ENCODE assay signal across 7 mouse cellular contexts in the genomic region with DNA sequence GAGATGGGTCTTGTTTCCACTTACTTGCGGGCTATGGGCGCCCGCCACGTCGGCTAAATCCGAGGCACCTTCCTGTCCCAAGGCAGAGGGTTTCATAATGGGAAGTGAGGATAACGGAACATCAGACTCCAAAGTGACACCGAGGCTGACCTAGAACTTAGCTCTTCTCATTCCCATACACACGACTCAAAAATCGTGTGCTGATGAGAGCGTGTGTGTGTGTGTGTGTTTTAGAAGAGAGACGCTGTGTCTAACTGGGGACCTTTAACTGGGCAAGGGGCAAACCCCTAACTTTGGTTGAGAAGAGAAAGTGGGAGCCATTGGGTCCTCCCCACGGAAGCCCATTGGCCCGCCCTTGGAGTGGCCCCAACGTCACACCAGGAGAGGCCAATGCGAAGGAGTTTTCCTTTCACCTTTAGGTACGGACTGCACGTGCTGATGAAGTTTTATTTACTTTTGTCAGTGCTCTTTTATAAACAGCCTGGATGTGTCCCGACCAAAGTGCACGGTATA. TPM values are rescaled to one million over a fixed set of nuclear protein-coding genes. Genes with fewer than 3 reads are reported as not detected.
DNase-seq lines count a peak whose midpoint lies in the region; ATAC-seq lines count a peak whose summit lies in the region.

No protein-coding gene starts in this region.

- peak overlapping the region; percentile 85 for H3K9ac ChIP-seq in midbrain, embryonic 11.5 days (ENCODE audit: low read length)

- WGBS in limb, embryonic 10.5 days, result 3% methylated on average over 20 of the region's 20 CpGs
- 2% methylated on average over 20 of the region's 20 CpGs for WGBS in midbrain, embryonic 11.5 days

- H3K9me3 ChIP-seq in limb, embryonic 10.5 days (replicated peaks), result no peaks in the 10 kb centered on the region
- H3K9me3 ChIP-seq in midbrain, embryonic 11.5 days (ENCODE audit: control insufficient read depth, low read length), result no peaks in the 10 kb centered on the region

- peak overlapping the region; percentile 85 for H3K4me2 ChIP-seq in midbrain, embryonic 11.5 days

- peak; percentile 51 for ATAC-seq in activated CD4-positive, CD25-positive, alpha-beta regulatory T cell, adult 4 months
- peak; percentile 18; the same call in 1 of the 2 replicates for ATAC-seq in midbrain, embryonic 11.5 days (ENCODE audit: low FRiP score)

- peaks cover 7% of the 10 kb centered on the region for H3K4me1 ChIP-seq in limb, embryonic 10.5 days
- peaks cover 6% of the 10 kb centered on the region for H3K4me1 ChIP-seq in midbrain, embryonic 11.5 days (ENCODE audit: control insufficient read depth, insufficient read depth, low read length)

- H3K27ac ChIP-seq in limb, embryonic 10.5 days, result peak overlapping the region; percentile 91
- no peak overlapping the region for H3K27ac ChIP-seq in midbrain, embryonic 11.5 days (ENCODE audit: low read depth, low read length)

- no peaks in the 10 kb centered on the region for H3K27me3 ChIP-seq in limb, embryonic 10.5 days (ENCODE audit: low read depth, poor library complexity, severe bottlenecking)
- no peaks in the 10 kb centered on the region for H3K27me3 ChIP-seq in midbrain, embryonic 11.5 days (ENCODE audit: control insufficient read depth, insufficient read depth, low read length)

- peak overlapping the region; percentile 84 for H3K4me3 ChIP-seq in limb, embryonic 10.5 days
- H3K4me3 ChIP-seq in midbrain, embryonic 11.5 days (ENCODE audit: low read depth, low read length), result peak overlapping the region; percentile 76

- DNase-seq in cerebellum, postnatal 10 days, result peak; percentile 74 to 79
- peak; percentile 21 to 39 for DNase-seq in gastrocnemius, adult 8-10 months (ENCODE audit: low spot score in 2 of 2)
- DNase-seq in hindlimb bud, embryonic 11.5 days (ENCODE audit: extremely low spot score, low read depth, low spot score), result peak; percentile 12
- DNase-seq in limb, embryonic 10.5 days (ENCODE audit: low spot score), result peak; percentile 70
- peak; percentile 94 for DNase-seq in midbrain, embryonic 11.5 days (ENCODE audit: low spot score, missing footprints)
- DNase-seq in spleen, adult 12 weeks (ENCODE audit: low spot score), result peak; percentile 66

- H3K36me3 ChIP-seq in limb, embryonic 10.5 days, result peaks cover 18% of the 10 kb centered on the region
- peaks cover 9% of the 10 kb centered on the region for H3K36me3 ChIP-seq in midbrain, embryonic 11.5 days (ENCODE audit: control insufficient read depth, insufficient read depth, low read length)

RNA-seq across cellular contexts. Expression of a gene that starts 0.7 kb away (rescaled TPM):
- polyA plus RNA-seq in activated CD4-positive, CD25-positive, alpha-beta regulatory T cell, adult 4 months (2017; shearing (Covaris generic)), result 1 to 10 TPM; 9.2 to 9.4 TPM
- total RNA-seq in gastrocnemius, adult 8-10 months (2022), result 1 to 10 TPM; 1.5 to 2.9 (median 1.9) TPM
- 7.3 and 8.2 TPM in 2 replicates for polyA plus RNA-seq in limb, embryonic 10.5 days (2016; fragmentation: Nextera tagmentation; extraction: Ambion mirVana)
- 11.5 and 12.6 TPM in 2 replicates for polyA plus RNA-seq in midbrain, embryonic 11.5 days (2014; fragmentation: Nextera tagmentation; extraction: Ambion mirVana)

RNA-seq across cellular contexts. Expression of a gene that starts 0.8 kb away (rescaled TPM):
- polyA plus RNA-seq in activated CD4-positive, CD25-positive, alpha-beta regulatory T cell, adult 4 months (2017; shearing (Covaris generic)), result 10 to 100 TPM; 45.0 to 56.9 TPM
- 10 to 100 TPM; 30.8 to 34.9 (median 34.5) TPM for total RNA-seq in gastrocnemius, adult 8-10 months (2022)
- polyA plus RNA-seq in limb, embryonic 10.5 days (2016; fragmentation: Nextera tagmentation; extraction: Ambion mirVana), result 31.3 and 37.4 TPM in 2 replicates
- 41.6 and 43.3 TPM in 2 replicates for polyA plus RNA-seq in midbrain, embryonic 11.5 days (2014; fragmentation: Nextera tagmentation; extraction: Ambion mirVana)

RNA-seq across cellular contexts. Expression of a gene that starts 4.5 kb away (rescaled TPM):
- 10 to 100 TPM; 28.1 to 32.5 TPM for polyA plus RNA-seq in activated CD4-positive, CD25-positive, alpha-beta regulatory T cell, adult 4 months (2017; shearing (Covaris generic))
- 1 to 10 TPM; 5.5 to 7.6 (median 6.3) TPM for total RNA-seq in gastrocnemius, adult 8-10 months (2022)
- polyA plus RNA-seq in limb, embryonic 10.5 days (2016; fragmentation: Nextera tagmentation; extraction: Ambion mirVana), result 43.0 and 46.6 TPM in 2 replicates
- 44.1 and 45.9 TPM in 2 replicates for polyA plus RNA-seq in midbrain, embryonic 11.5 days (2014; fragmentation: Nextera tagmentation; extraction: Ambion mirVana)

RNA-seq across cellular contexts. Expression of a gene that starts 58.3 kb away (rescaled TPM):
- not detected for polyA plus RNA-seq in activated CD4-positive, CD25-positive, alpha-beta regulatory T cell, adult 4 months (2017; shearing (Covaris generic))
- not detected for total RNA-seq in gastrocnemius, adult 8-10 months (2022)
- 0.15 TPM in 1 of 2 replicates, not detected in the other for polyA plus RNA-seq in limb, embryonic 10.5 days (2016; fragmentation: Nextera tagmentation; extraction: Ambion mirVana)
- polyA plus RNA-seq in midbrain, embryonic 11.5 days (2014; fragmentation: Nextera tagmentation; extraction: Ambion mirVana), result 0.19 and 0.36 TPM in 2 replicates

Comparison
In these comparisons a context has a peak if more than half of its experiments do, and no peak if none do; other contexts are left out.
1. DNase-seq: peak in every context shown above with its lines; median percentile 94 in midbrain, embryonic 11.5 days; 76 in cerebellum, postnatal 10 days; 70 in limb, embryonic 10.5 days; 66 in spleen, adult 12 weeks; 30 in gastrocnemius, adult 8-10 months; 12 in hindlimb bud, embryonic 11.5 days.